Mouse (Mus musculus): Measurements from ENCODE around the gene Apmap.

The Apmap gene

GRCm38 (mm10) chr2:150621698-150622097 is 13.3 kb upstream of the Apmap start:
- 76% methylated on average over 3 of the region's 3 CpGs for WGBS

- WGBS, result 77% methylated on average over 3 of the region's 3 CpGs
These were observed 1.7 kb upstream of the Apmap start for GRCm38 (mm10) chr2:150610097-150610496.

- under 1% methylated on average over 10 of the region's 10 CpGs for WGBS
These were observed 649 bp upstream of the Apmap start for GRCm38 (mm10) chr2:150608872-150609560.

- WGBS, result 80% methylated on average over 1 of the region's 1 CpGs
These were observed 1.3 kb downstream of the Apmap start for GRCm38 (mm10) chr2:150607086-150607485.

- 90% methylated on average over 2 of the region's 2 CpGs for WGBS
These were observed 3.6 kb downstream of the Apmap start for GRCm38 (mm10) chr2:150604802-150605201.

- WGBS, result 86% methylated on average over 2 of the region's 2 CpGs
These were observed 6.2 kb downstream of the Apmap start for GRCm38 (mm10) chr2:150602166-150602565.

- WGBS, result 90% methylated on average over 2 of the region's 2 CpGs
These were observed 8.1 kb downstream of the Apmap start for GRCm38 (mm10) chr2:150600263-150600662.

GRCm38 (mm10) chr2:150595411-150596190 is 12.8 kb downstream of the Apmap start:
- 90% methylated on average over 3 of the region's 3 CpGs for WGBS

- WGBS, result 84% methylated on average over 11 of the region's 11 CpGs
These were observed 19.3 kb downstream of the Apmap start for GRCm38 (mm10) chr2:150589076-150589475.

- WGBS, result 93% methylated on average over 1 of the region's 1 CpGs
These were observed 28.7 kb downstream of the Apmap start for GRCm38 (mm10) chr2:150579628-150580027.

GRCm38 (mm10) chr2:150578603-150579002 is 29.8 kb downstream of the Apmap start:
- 83% methylated on average over 5 of the region's 5 CpGs for WGBS

- 81% methylated on average over 1 of the region's 1 CpGs for WGBS
These were observed 32.1 kb downstream of the Apmap start for GRCm38 (mm10) chr2:150576256-150576655.

GRCm38 (mm10) chr2:150572463-150572862 is 35.9 kb downstream of the Apmap start:
- WGBS, result 94% methylated on average over 3 of the region's 3 CpGs

GRCm38 (mm10) chr2:150570761-150571160 is 37.6 kb downstream of the Apmap start:
- WGBS, result 87% methylated on average over 2 of the region's 2 CpGs

- WGBS, result 76% methylated on average over 11 of the region's 11 CpGs
These were observed 38.3 kb downstream of the Apmap start, which contains the start of gene Cst7 for GRCm38 (mm10) chr2:150569847-150570590. Cst7 (plus strand) TSS chr2:150570415.

- 53% methylated on average over 2 of the region's 2 CpGs for WGBS
These were observed 41.3 kb downstream of the Apmap start for GRCm38 (mm10) chr2:150567051-150567450.

GRCm38 (mm10) chr2:150558568-150558967 is 49.8 kb downstream of the Apmap start:
- WGBS, result 47% methylated on average over 3 of the region's 3 CpGs

GRCm38 (mm10) chr2:150549576-150549975 is 58.8 kb downstream of the Apmap start:
- WGBS, result 87% methylated on average over 10 of the region's 10 CpGs
